Mouse (Mus musculus) liver, embryonic 15.5 days (tissue): ENCODE measurements around the gene D130052B06Rik. TPM values are rescaled to one million over a fixed set of nuclear protein-coding genes. Genes with fewer than 3 reads are reported as not detected.

ENCODE experiments used
- ATAC-seq: fragments of 200-750 bp; cut with Nextera tagmentation; 2 replicates; pipeline ENCODE4 v1.8.0; 2017; ENCODE audit warnings: moderate number of reproducible peaks, mild to moderate bottlenecking, moderate library complexity; ENCODE audit not compliant: insufficient read depth
- H3K27ac ChIP-seq: fragments of 300-500 bp; sonication (generic); replicated peaks from 2 replicates; pipeline ENCODE4 v1.5.1; 2015; ENCODE audit warnings: mild to moderate bottlenecking, inconsistent platforms
- H3K27me3 ChIP-seq: fragments of 300-500 bp; sonication (generic); 2 replicates; pipeline ENCODE4 v1.6.1; 2015; ENCODE audit warnings: mild to moderate bottlenecking, inconsistent platforms
- H3K36me3 ChIP-seq: fragments of 300-500 bp; sonication (generic); replicated peaks from 2 replicates; pipeline ENCODE4 v1.6.1; 2015; ENCODE audit warnings: moderate library complexity, mild to moderate bottlenecking, inconsistent platforms
- H3K4me1 ChIP-seq: fragments of 300-500 bp; sonication (generic); replicated peaks from 2 replicates; pipeline ENCODE4 v1.6.1; 2015; ENCODE audit warnings: inconsistent platforms
- H3K4me2 ChIP-seq: fragments of 300-500 bp; sonication (generic); 2 replicates; pipeline ENCODE4 v1.6.1; 2015; ENCODE audit warnings: moderate library complexity, mild to moderate bottlenecking, inconsistent platforms
- H3K4me3 ChIP-seq: fragments of 300-500 bp; sonication (generic); replicated peaks from 2 replicates; pipeline ENCODE4 v1.5.1; 2015; ENCODE audit warnings: mild to moderate bottlenecking, inconsistent platforms
- H3K9ac ChIP-seq: fragments of 300-500 bp; sonication (generic); 2 replicates; pipeline ENCODE4 v1.6.1; 2015; ENCODE audit warnings: moderate library complexity, mild to moderate bottlenecking, inconsistent platforms
- H3K9me3 ChIP-seq: fragments of 300-500 bp; sonication (generic); replicated peaks from 2 replicates; pipeline ENCODE4 v1.6.1; 2016; ENCODE audit warnings: inconsistent platforms
- WGBS: fragments of 180-500 bp; shearing (Covaris S2); methylation state at CpG from one replicate; pipeline ENCODE4 v1.1.7; 2015; ENCODE audit warnings: mixed read lengths; ENCODE audit not compliant: insufficient replicate concordance; 5-methylcytosine and 5-hydroxymethylcytosine counted together
- polyA plus RNA-seq: library from polyadenylated mRNA; unstranded; fragments of >200 nt; fragmentation: Nextera tagmentation; extraction: Ambion mirVana; gene quantifications from 2 replicates; pipeline ENCODE4 v1.2.1, GENCODE M21; 2015

D130052B06Rik gene
- polyA plus RNA-seq = not detected in 2 replicates

GRCm38 (mm10) chr11:33598986-33599385 is at the start of gene D130052B06Rik:
Gene D130052B06Rik, plus strand, starts transcription at chr11:33599302.
- Histone ChIP-seq H3K9ac (no peak within 1 kb of the TSS), H3K36me3 (no peaks in the 10 kb centered on the region), H3K27ac (no peak within 1 kb of the TSS), H3K9me3 (no peaks in the 10 kb centered on the region), H3K4me3 (no peak within 1 kb of the TSS), H3K4me2 (no peak within 1 kb of the TSS), H3K4me1 (no peaks in the 10 kb centered on the region), H3K27me3 (no peaks in the 10 kb centered on the region)
- ATAC-seq = no peak
- WGBS = 55% methylated on average over 4 of the region's 4 CpGs

- Histone ChIP-seq H3K9me3 (no peaks in the 10 kb centered on the region), H3K27ac (no peak overlapping the region), H3K27me3 (no peaks in the 10 kb centered on the region), H3K9ac (no peak overlapping the region), H3K4me1 (no peaks in the 10 kb centered on the region), H3K4me3 (no peak overlapping the region), H3K36me3 (no peaks in the 10 kb centered on the region), H3K4me2 (no peak overlapping the region)
- 66% methylated on average over 14 of the region's 14 CpGs for WGBS
- no peak for ATAC-seq
Measured at GRCm38 (mm10) chr11:33550861-33551560, 48.1 kb upstream of the D130052B06Rik start.

- no peak overlapping the region for H3K4me3 ChIP-seq
- ATAC-seq = no peak
- H3K9me3 ChIP-seq = no peaks in the 10 kb centered on the region
- H3K27ac ChIP-seq = no peak overlapping the region
- 62% methylated on average over 8 of the region's 8 CpGs for WGBS
- H3K27me3 ChIP-seq = no peaks in the 10 kb centered on the region
- H3K4me2 ChIP-seq = no peak overlapping the region
- no peaks in the 10 kb centered on the region for H3K36me3 ChIP-seq
- H3K9ac ChIP-seq = no peak overlapping the region
- no peaks in the 10 kb centered on the region for H3K4me1 ChIP-seq
Measured at GRCm38 (mm10) chr11:33554123-33554522, 45.0 kb upstream of the D130052B06Rik start.

- 62% methylated on average over 2 of the region's 2 CpGs for WGBS
- ATAC-seq = no peak
Measured at GRCm38 (mm10) chr11:33563921-33564320, 35.2 kb upstream of the D130052B06Rik start.

GRCm38 (mm10) chr11:33570413-33570812 is 28.7 kb upstream of the D130052B06Rik start:
- H3K9me3 ChIP-seq = no peaks in the 10 kb centered on the region
- H3K4me3 ChIP-seq = no peak overlapping the region
- H3K4me2 ChIP-seq = no peak overlapping the region
- no peak overlapping the region for H3K27ac ChIP-seq
- H3K9ac ChIP-seq = no peak overlapping the region
- ATAC-seq = no peak
- no peaks in the 10 kb centered on the region for H3K4me1 ChIP-seq
- H3K27me3 ChIP-seq = no peaks in the 10 kb centered on the region
- H3K36me3 ChIP-seq = no peaks in the 10 kb centered on the region

More at GRCm38 (mm10) chr11:33563921-33564320, 35.2 kb upstream of the D130052B06Rik start:
- H3K9ac ChIP-seq = no peak overlapping the region
- no peaks in the 10 kb centered on the region for H3K27me3 ChIP-seq
- H3K4me1 ChIP-seq = no peaks in the 10 kb centered on the region
- no peak overlapping the region for H3K4me2 ChIP-seq
- no peaks in the 10 kb centered on the region for H3K36me3 ChIP-seq
- H3K27ac ChIP-seq = no peak overlapping the region
- H3K9me3 ChIP-seq = no peaks in the 10 kb centered on the region
- no peak overlapping the region for H3K4me3 ChIP-seq

- Histone ChIP-seq H3K4me3 (no peak overlapping the region), H3K27ac (no peak overlapping the region), H3K9ac (no peak overlapping the region), H3K4me2 (no peak overlapping the region), H3K9me3 (no peaks in the 10 kb centered on the region), H3K36me3 (no peaks in the 10 kb centered on the region), H3K4me1 (no peaks in the 10 kb centered on the region), H3K27me3 (no peaks in the 10 kb centered on the region)
- WGBS = 66% methylated on average over 3 of the region's 3 CpGs
- no peak for ATAC-seq
Measured at GRCm38 (mm10) chr11:33574944-33575343, 24.2 kb upstream of the D130052B06Rik start.

GRCm38 (mm10) chr11:33578859-33579258 is 20.2 kb upstream of the D130052B06Rik start, which contains the start of gene Gabrp:
Gene Gabrp, minus strand, starts transcription at chr11:33578959.
- no peak for ATAC-seq

GRCm38 (mm10) chr11:33579621-33580020 is 19.5 kb upstream of the D130052B06Rik start:
- 23% methylated on average over 3 of the region's 3 CpGs for WGBS
- Histone ChIP-seq H3K4me2 (no peak overlapping the region), H3K27ac (no peak overlapping the region), H3K9ac (no peak overlapping the region), H3K9me3 (no peaks in the 10 kb centered on the region), H3K36me3 (no peaks in the 10 kb centered on the region), H3K4me3 (no peak overlapping the region), H3K4me1 (no peaks in the 10 kb centered on the region), H3K27me3 (no peaks in the 10 kb centered on the region)
- ATAC-seq = no peak

More at GRCm38 (mm10) chr11:33578859-33579258, 20.2 kb upstream of the D130052B06Rik start, which contains the start of gene Gabrp:
- Histone ChIP-seq H3K9me3 (no peaks in the 10 kb centered on the region), H3K4me1 (no peaks in the 10 kb centered on the region), H3K27me3 (no peaks in the 10 kb centered on the region), H3K36me3 (no peaks in the 10 kb centered on the region), H3K27ac (no peak within 1 kb of the TSS), H3K9ac (no peak within 1 kb of the TSS), H3K4me2 (no peak within 1 kb of the TSS), H3K4me3 (no peak within 1 kb of the TSS)
- WGBS = 35% methylated on average over 6 of the region's 6 CpGs

- Histone ChIP-seq H3K4me1 (no peaks in the 10 kb centered on the region), H3K27ac (no peak overlapping the region)
- 58% methylated on average over 6 of the region's 6 CpGs for WGBS
Measured at GRCm38 (mm10) chr11:33586614-33587013, 12.5 kb upstream of the D130052B06Rik start.

GRCm38 (mm10) chr11:33590771-33591170 is 8.3 kb upstream of the D130052B06Rik start:
- Histone ChIP-seq H3K27ac (no peak overlapping the region), H3K9ac (no peak overlapping the region), H3K27me3 (no peaks in the 10 kb centered on the region), H3K4me3 (no peak overlapping the region), H3K36me3 (no peaks in the 10 kb centered on the region), H3K4me2 (no peak overlapping the region), H3K4me1 (no peaks in the 10 kb centered on the region), H3K9me3 (no peaks in the 10 kb centered on the region)
- no peak for ATAC-seq
- 68% methylated on average over 3 of the region's 3 CpGs for WGBS

More at GRCm38 (mm10) chr11:33586614-33587013, 12.5 kb upstream of the D130052B06Rik start:
- Histone ChIP-seq H3K9me3 (no peaks in the 10 kb centered on the region), H3K4me3 (no peak overlapping the region), H3K27me3 (no peaks in the 10 kb centered on the region), H3K4me2 (no peak overlapping the region), H3K36me3 (no peaks in the 10 kb centered on the region), H3K9ac (no peak overlapping the region)
- ATAC-seq = no peak

- Histone ChIP-seq H3K4me2 (no peak overlapping the region), H3K9me3 (no peaks in the 10 kb centered on the region), H3K9ac (no peak overlapping the region), H3K27me3 (no peaks in the 10 kb centered on the region), H3K4me3 (no peak overlapping the region), H3K4me1 (no peaks in the 10 kb centered on the region), H3K36me3 (no peaks in the 10 kb centered on the region), H3K27ac (no peak overlapping the region)
- no peak for ATAC-seq
- WGBS = 54% methylated on average over 4 of the region's 4 CpGs
Measured at GRCm38 (mm10) chr11:33592826-33593225, 6.3 kb upstream of the D130052B06Rik start.

GRCm38 (mm10) chr11:33596655-33597054 is 2.4 kb upstream of the D130052B06Rik start:
- no peaks in the 10 kb centered on the region for H3K4me1 ChIP-seq
- H3K4me2 ChIP-seq = no peak overlapping the region
- no peaks in the 10 kb centered on the region for H3K36me3 ChIP-seq
- no peaks in the 10 kb centered on the region for H3K27me3 ChIP-seq
- ATAC-seq = no peak
- WGBS = 61% methylated on average over 4 of the region's 4 CpGs
- H3K9me3 ChIP-seq = no peaks in the 10 kb centered on the region
- no peak overlapping the region for H3K4me3 ChIP-seq
- H3K27ac ChIP-seq = no peak overlapping the region
- no peak overlapping the region for H3K9ac ChIP-seq
